In genomic region chr4:98725439-98725838, GRCm38 (mm10) we compare ENCODE assay signal across 15 mouse cellular contexts. TPM values are rescaled to one million over a fixed set of nuclear protein-coding genes. Genes with fewer than 3 reads are reported as not detected.
DNase-seq lines count a peak whose midpoint lies in the region; ATAC-seq lines count a peak whose summit lies in the region.
"Had no signal": no experiment of that assay in that cellular context is flagged by ENCODE, and none has a peak within 500 bp of the region (broad histone marks: within the 10 kb centered on the region; RNA-seq: fewer than 3 reads in every experiment).

No protein-coding gene starts in this region.

- peaks cover 25% of the 10 kb centered on the region for H3K27me3 ChIP-seq in kidney, embryonic 16.5 days (ENCODE audit: insufficient read depth, low read length)
- H3K27me3 ChIP-seq in forebrain, embryonic 13.5 days = peaks cover 34% of the 10 kb centered on the region

- WGBS in kidney, embryonic 16.5 days = 42% methylated on average over 4 of the region's 4 CpGs
- WGBS in forebrain, embryonic 13.5 days = 43% methylated on average over 4 of the region's 4 CpGs

- H3K4me1 ChIP-seq in kidney, embryonic 16.5 days (ENCODE audit: insufficient read depth, low read length) = peaks cover 19% of the 10 kb centered on the region
- H3K4me1 ChIP-seq in forebrain, embryonic 13.5 days = peaks cover 20% of the 10 kb centered on the region

- H3K9ac ChIP-seq in kidney, embryonic 16.5 days (replicated peaks; ENCODE audit: low read length) = no peak overlapping the region
- no peak overlapping the region for H3K9ac ChIP-seq in forebrain, embryonic 13.5 days
- H3K9ac ChIP-seq: neural tube, embryonic 13.5 days had no signal

- no peaks in the 10 kb centered on the region for H3K36me3 ChIP-seq in kidney, embryonic 16.5 days (ENCODE audit: insufficient read depth, low read length)
- no peaks in the 10 kb centered on the region for H3K36me3 ChIP-seq in forebrain, embryonic 13.5 days (ENCODE audit: poor library complexity, severe bottlenecking)
- H3K36me3 ChIP-seq: neural tube, embryonic 13.5 days had no signal

- H3K4me3 ChIP-seq in kidney, embryonic 16.5 days (ENCODE audit: low read length) = no peak overlapping the region
- no peak overlapping the region for H3K4me3 ChIP-seq in forebrain, embryonic 13.5 days
- H3K4me3 ChIP-seq: neural tube, embryonic 13.5 days had no signal

- H3K27ac ChIP-seq in kidney, embryonic 16.5 days (ENCODE audit: low read length) = no peak overlapping the region
- H3K27ac ChIP-seq in forebrain, embryonic 13.5 days = no peak overlapping the region
- H3K27ac ChIP-seq: neural tube, embryonic 13.5 days had no signal

- DNase-seq in kidney, adult 9 months = peak; percentile 17
- DNase-seq in 416B (ENCODE audit: low read depth) = peak; percentile 47
- peak; percentile 98 for DNase-seq in ES-CJ7 (ENCODE audit: low read depth, low spot score)
- peak; percentile 41 for DNase-seq in embryo, embryonic 9.5 days (ENCODE audit: extremely low spot score)
- no peak for DNase-seq in layer of hippocampus, postnatal 14 days (ENCODE audit: low spot score in 2 of 2)
- DNase-seq: cerebellum, postnatal 25 days; heart, adult 18-20 months had no signal

- ATAC-seq in kidney, embryonic 16.5 days (ENCODE audit: low FRiP score, low TSS enrichment) = no peak
- no peak for ATAC-seq in monocyte, adult 5-6 weeks (replicated peaks; ENCODE audit: insufficient number of reproducible peaks, low FRiP score, low TSS enrichment, poor library complexity, severe bottlenecking)
- no peak for ATAC-seq in forebrain, embryonic 13.5 days
- ATAC-seq: forebrain, embryonic 14.5 days; hindbrain, embryonic 16.5 days had no signal

- no peak overlapping the region for H3K4me2 ChIP-seq in kidney, embryonic 16.5 days (replicated peaks; ENCODE audit: low read depth, low read length)
- H3K4me2 ChIP-seq in forebrain, embryonic 13.5 days = no peak overlapping the region
- H3K4me2 ChIP-seq: neural tube, embryonic 13.5 days had no signal

- no peaks in the 10 kb centered on the region for H3K9me3 ChIP-seq in kidney, embryonic 16.5 days (ENCODE audit: low read length)
- H3K9me3 ChIP-seq in forebrain, embryonic 13.5 days (replicated peaks) = no peaks in the 10 kb centered on the region
- H3K9me3 ChIP-seq: neural tube, embryonic 13.5 days had no signal

RNA-seq across cellular contexts. Expression of gene L1td1, which starts 1.1 kb away (rescaled TPM):
- 0.45 and 0.50 TPM in 2 replicates for polyA plus RNA-seq in kidney, embryonic 16.5 days (2015; fragmentation: Nextera tagmentation; extraction: Ambion mirVana)
- not detected in 3 replicates for total RNA-seq in monocyte, adult 5-6 weeks (2017)
- total RNA-seq in layer of hippocampus, postnatal 14 days (2021) = under 1 TPM in 1 of 2 experiments, not detected in 1; 0.36 TPM
- not detected in 2 replicates for polyA plus RNA-seq in forebrain, embryonic 13.5 days (2015; fragmentation: Nextera tagmentation; extraction: Ambion mirVana)
- total RNA-seq: megakaryocyte, adult 5-6 weeks had no signal
- polyA plus RNA-seq: hindbrain, embryonic 16.5 days; neural tube, embryonic 13.5 days; small intestine, adult 2 months had no signal

Comparison
In these comparisons a context has a peak if more than half of its experiments do, and no peak if none do; other contexts are left out.
1. DNase-seq: peak in kidney, adult 9 months (single experiment), 416B (single experiment), ES-CJ7 (single experiment) and embryo, embryonic 9.5 days (single experiment); none in layer of hippocampus, postnatal 14 days (0 of 2).